9 mouse cellular contexts compared by ENCODE assay signal in the genomic region with DNA sequence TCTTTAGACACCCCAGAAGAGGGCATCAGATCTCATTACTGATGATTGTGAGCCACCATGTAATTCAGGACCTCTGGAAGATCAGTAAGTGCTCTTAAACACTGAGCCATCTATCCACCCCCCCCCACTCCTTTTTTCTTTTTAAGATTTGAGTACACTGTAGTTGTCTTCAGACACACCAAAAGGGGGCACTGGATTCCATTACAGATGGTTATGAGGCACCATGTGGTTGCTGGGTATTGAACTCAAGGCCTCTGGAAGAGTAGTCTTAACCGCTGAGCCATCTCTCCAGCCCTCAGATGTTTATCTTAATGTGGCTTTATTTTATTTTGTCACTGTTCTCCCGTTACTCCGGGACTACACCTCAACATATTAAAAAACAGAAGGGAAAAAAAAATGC. TPM values are rescaled to one million over a fixed set of nuclear protein-coding genes. Genes with fewer than 3 reads are reported as not detected.
DNase-seq lines count a peak whose midpoint lies in the region; ATAC-seq and TF ChIP-seq lines count a peak whose summit lies in the region.
"Had no signal": no experiment of that assay in that cellular context is flagged by ENCODE, and none has a peak within 500 bp of the region (broad histone marks: within the 10 kb centered on the region; RNA-seq: fewer than 3 reads in every experiment).

No protein-coding gene starts in this region.

- H3K79me2 ChIP-seq in CH12.LX (replicated peaks; ENCODE audit: control insufficient read depth, extremely low read depth, insufficient read depth, poor library complexity, severe bottlenecking), result peaks cover 69% of the 10 kb centered on the region

- WGBS in heart, embryonic 14.5 days, result 67% methylated on average over 3 of the region's 3 CpGs
- WGBS in hindbrain, embryonic 10.5 days, result 76% methylated on average over 3 of the region's 3 CpGs
- 75% methylated on average over 3 of the region's 3 CpGs for WGBS in midbrain, embryonic 14.5 days

- H3K27me3 ChIP-seq in heart, embryonic 14.5 days (ENCODE audit: control insufficient read depth, insufficient read depth, low read length), result no peaks in the 10 kb centered on the region
- H3K27me3 ChIP-seq in CH12.LX (replicated peaks), result no peaks in the 10 kb centered on the region
- no peaks in the 10 kb centered on the region for H3K27me3 ChIP-seq in hindbrain, embryonic 10.5 days (ENCODE audit: insufficient read depth, poor library complexity, severe bottlenecking)
- no peaks in the 10 kb centered on the region for H3K27me3 ChIP-seq in midbrain, embryonic 14.5 days (ENCODE audit: control insufficient read depth, insufficient read depth, low read length)

- no peak overlapping the region for H3K27ac ChIP-seq in heart, embryonic 14.5 days (replicated peaks in 1 of 2; ENCODE audit: control insufficient read depth in 1 of 2, insufficient read depth in 1 of 2, low read depth in 2 of 2, low read length in 2 of 2)
- no peak overlapping the region for H3K27ac ChIP-seq in CH12.LX (ENCODE audit: insufficient read depth, low read depth)
- H3K27ac ChIP-seq in hindbrain, embryonic 10.5 days, result peak overlapping the region; percentile 89; the same call in 1 of the 2 replicates
- no peak overlapping the region for H3K27ac ChIP-seq in midbrain, embryonic 14.5 days (replicated peaks; ENCODE audit: low read depth, low read length)

- no peak for DNase-seq in heart, adult 8-10 months (ENCODE audit: low spot score)
- DNase-seq in CH12.LX (ENCODE audit: extremely low read depth), result peak; percentile 52
- no peak for DNase-seq in hindbrain, embryonic 10.5 days (ENCODE audit: low spot score)
- peak; percentile 3 for DNase-seq in midbrain, embryonic 14.5 days
- DNase-seq in urinary bladder, adult 2 months (ENCODE audit: low spot score), result no peak
- no peak for DNase-seq in ovary, postnatal 36 days (ENCODE audit: low spot score)
- DNase-seq in frontal cortex, postnatal 36 days (ENCODE audit: low spot score in 2 of 2), result no peak

- peak; percentile 7 for TF ChIP-seq RAD21 in CH12.LX (IDR thresholded peaks at IDR 0.05; ENCODE audit: low read depth, low read length)

- peaks cover 7 to 18% of the 10 kb centered on the region in 2 experiments for H3K4me1 ChIP-seq in heart, embryonic 14.5 days (ENCODE audit: control insufficient read depth in 2 of 2, insufficient read depth in 2 of 2, low read length in 2 of 2)
- H3K4me1 ChIP-seq in CH12.LX (ENCODE audit: control insufficient read depth in 1 of 2, insufficient read depth in 2 of 2), result peaks cover 14 to 44% of the 10 kb centered on the region in 2 experiments
- H3K4me1 ChIP-seq in hindbrain, embryonic 10.5 days (replicated peaks), result peaks cover 25% of the 10 kb centered on the region
- H3K4me1 ChIP-seq in midbrain, embryonic 14.5 days (ENCODE audit: control insufficient read depth, insufficient read depth, low read length), result peaks cover 16% of the 10 kb centered on the region

- no peak for ATAC-seq in heart, embryonic 14.5 days (ENCODE audit: insufficient number of reproducible peaks, insufficient read depth, low FRiP score, low read depth)
- no peak for ATAC-seq in midbrain, embryonic 14.5 days (ENCODE audit: low FRiP score, low TSS enrichment)

- dilution Hi-C loops in CH12.LX (cut with MboI; ENCODE audit: extremely low pct_ligation_motif_present, extremely low pct_unique_long_range_greater_than_20kb, low sequenced_read_pairs), result no loop called here

- in situ Hi-C loops in CH12.LX (cut with MboI; ENCODE audit: low pct_ligation_motif_present, low pct_unique_long_range_greater_than_20kb, low sequenced_read_pairs), result no loop called here

- H3K9ac ChIP-seq in heart, embryonic 14.5 days (ENCODE audit: low read length), result peak overlapping the region; percentile 66; the same call in 1 of the 2 replicates
- H3K9ac ChIP-seq in CH12.LX (ENCODE audit: insufficient read depth, low read depth), result peak overlapping the region; percentile 60
- H3K9ac ChIP-seq in midbrain, embryonic 14.5 days (replicated peaks; ENCODE audit: low read length), result peak overlapping the region; percentile 38; the same call in 1 of the 2 replicates

- no peaks in the 10 kb centered on the region for H3K9me3 ChIP-seq in heart, embryonic 14.5 days (ENCODE audit: control insufficient read depth, low read length)
- no peaks in the 10 kb centered on the region for H3K9me3 ChIP-seq in CH12.LX (replicated peaks; ENCODE audit: low read length)
- H3K9me3 ChIP-seq in hindbrain, embryonic 10.5 days, result no peaks in the 10 kb centered on the region
- no peaks in the 10 kb centered on the region for H3K9me3 ChIP-seq in midbrain, embryonic 14.5 days (ENCODE audit: control insufficient read depth, low read length)

- no peak; the same call in 1 of the 2 replicates for TF ChIP-seq EP300 in CH12.LX (IDR thresholded peaks at IDR 0.05; ENCODE audit: low read length)

- peaks cover 17% of the 10 kb centered on the region for H3K36me3 ChIP-seq in heart, embryonic 14.5 days (ENCODE audit: control insufficient read depth, insufficient read depth, low read length)
- peaks cover 12 to 48% of the 10 kb centered on the region in 2 experiments for H3K36me3 ChIP-seq in CH12.LX (replicated peaks in 1 of 2; ENCODE audit: control insufficient read depth in 1 of 2, insufficient read depth in 1 of 2, low read length in 1 of 2)
- H3K36me3 ChIP-seq in hindbrain, embryonic 10.5 days, result peaks cover 24% of the 10 kb centered on the region
- peaks cover 8% of the 10 kb centered on the region for H3K36me3 ChIP-seq in midbrain, embryonic 14.5 days (ENCODE audit: control insufficient read depth, insufficient read depth, low read length)

- H3K4me2 ChIP-seq in heart, embryonic 14.5 days (ENCODE audit: low read length), result peak overlapping the region; percentile 71
- peak overlapping the region; percentile 67 for H3K4me2 ChIP-seq in CH12.LX (ENCODE audit: insufficient read depth, low read depth, poor library complexity, severe bottlenecking)
- H3K4me2 ChIP-seq in midbrain, embryonic 14.5 days (ENCODE audit: low read length), result peak overlapping the region; percentile 55

- peak overlapping the region in 1 of 2 experiments; percentile 39; a peak in 2 of 4 replicates for H3K4me3 ChIP-seq in heart, embryonic 14.5 days (ENCODE audit: control insufficient read depth in 1 of 2, insufficient read depth in 1 of 2, low read depth in 1 of 2, low read length in 2 of 2)
- peak overlapping the region; percentile 50 to 59 (median 53) for H3K4me3 ChIP-seq in CH12.LX (replicated peaks in 1 of 3; ENCODE audit: low read depth in 2 of 3, low read length in 2 of 3, poor library complexity in 1 of 3)
- H3K4me3 ChIP-seq in hindbrain, embryonic 10.5 days, result peak overlapping the region; percentile 97
- H3K4me3 ChIP-seq in midbrain, embryonic 14.5 days (replicated peaks; ENCODE audit: low read depth, low read length), result peak overlapping the region; percentile 37

- TF ChIP-seq CTCF in CH12.LX (conservative IDR thresholded peaks at IDR 0.05 in 1 of 2, IDR thresholded peaks at IDR 0.05 in 1 of 2; ENCODE audit: low read depth in 2 of 2, low read length in 2 of 2), result peak in 1 of 2 experiments; percentile 55; a peak in 2 of 4 replicates

- TF ChIP-seq POLR2A in CH12.LX (IDR thresholded peaks at IDR 0.05; ENCODE audit: low read depth, low read length), result no peak

RNA-seq across cellular contexts. Expression of gene Rab8a, which starts 1.0 kb away (rescaled TPM):
- polyA plus RNA-seq in heart, embryonic 14.5 days (2014; fragmentation: Nextera tagmentation; extraction: Ambion mirVana), result 57.8 and 58.2 TPM in 2 replicates
- total RNA-seq in heart, adult 8-10 months (2022), result 10 to 100 TPM; 14.6 to 25.3 (median 19.5) TPM
- total RNA-seq in CH12.LX (2012; rRNA removed) (102 and 113 TPM in 2 replicates), CH12.LX (2014; rRNA removed) (165 and 190 TPM in 2 replicates)
- polyA plus RNA-seq in CH12.LX (2012; ENCODE audit: insufficient read length, low read depth), result 136 and 186 TPM in 2 replicates
- polyA plus RNA-seq in hindbrain, embryonic 10.5 days (2016; fragmentation: Nextera tagmentation; extraction: Ambion mirVana), result 141 and 155 TPM in 2 replicates
- 64.8 and 69.9 TPM in 2 replicates for polyA plus RNA-seq in midbrain, embryonic 14.5 days (2014; fragmentation: Nextera tagmentation; extraction: Ambion mirVana)
- polyA plus RNA-seq in urinary bladder, adult 2 months (2012; rRNA removed), result 82.2 and 89.4 TPM in 2 replicates

RNA-seq across cellular contexts. Expression of gene Tpm4, which starts 25.2 kb away (rescaled TPM):
- polyA plus RNA-seq in heart, embryonic 14.5 days (2014; fragmentation: Nextera tagmentation; extraction: Ambion mirVana), result 305 and 318 TPM in 2 replicates
- 100 to 1,000 TPM in 1 of 4 experiments, 10 to 100 TPM in 3; 58.6 to 106 (median 81.9) TPM for total RNA-seq in heart, adult 8-10 months (2022)
- 94.8 and 96.2 TPM in 2 replicates for total RNA-seq in CH12.LX (2012; rRNA removed)
- total RNA-seq in CH12.LX (2014; rRNA removed), result 284 and 318 TPM in 2 replicates
- polyA plus RNA-seq in CH12.LX (2012; ENCODE audit: insufficient read length, low read depth), result 203 and 218 TPM in 2 replicates
- polyA plus RNA-seq in hindbrain, embryonic 10.5 days (2016; fragmentation: Nextera tagmentation; extraction: Ambion mirVana), result 481 and 624 TPM in 2 replicates
- 123 and 197 TPM in 2 replicates for polyA plus RNA-seq in midbrain, embryonic 14.5 days (2014; fragmentation: Nextera tagmentation; extraction: Ambion mirVana)
- 200 and 234 TPM in 2 replicates for polyA plus RNA-seq in urinary bladder, adult 2 months (2012; rRNA removed)

RNA-seq across cellular contexts. Expression of gene Hsh2d, which starts 29.4 kb away (rescaled TPM):
- not detected in 2 replicates for polyA plus RNA-seq in heart, embryonic 14.5 days (2014; fragmentation: Nextera tagmentation; extraction: Ambion mirVana)
- total RNA-seq in heart, adult 8-10 months (2022), result not detected
- total RNA-seq in CH12.LX (2012; rRNA removed), result 17.9 TPM in 2 replicates
- 25.1 and 26.1 TPM in 2 replicates for total RNA-seq in CH12.LX (2014; rRNA removed)
- polyA plus RNA-seq in CH12.LX (2012; ENCODE audit: insufficient read length, low read depth), result 19.9 and 24.1 TPM in 2 replicates
- not detected in 2 replicates for polyA plus RNA-seq in hindbrain, embryonic 10.5 days (2016; fragmentation: Nextera tagmentation; extraction: Ambion mirVana)
- polyA plus RNA-seq in midbrain, embryonic 14.5 days (2014; fragmentation: Nextera tagmentation; extraction: Ambion mirVana), result not detected in 2 replicates
- polyA plus RNA-seq in urinary bladder, adult 2 months (2012; rRNA removed), result 0.23 and 0.24 TPM in 2 replicates
- total RNA-seq: adrenal gland, postnatal 4 days had no signal

RNA-seq across cellular contexts. Expression of gene Cib3, which starts 52.6 kb away (rescaled TPM):
- not detected in 2 replicates for polyA plus RNA-seq in heart, embryonic 14.5 days (2014; fragmentation: Nextera tagmentation; extraction: Ambion mirVana)
- total RNA-seq in heart, adult 8-10 months (2022), result 1 to 10 TPM in 3 of 4 experiments, under 1 TPM in 1; 0.90 to 3.5 (median 2.2) TPM
- total RNA-seq in CH12.LX (2012; rRNA removed) (not detected in 2 replicates), CH12.LX (2014; rRNA removed) (not detected in 2 replicates)
- not detected in 2 replicates for polyA plus RNA-seq in CH12.LX (2012; ENCODE audit: insufficient read length, low read depth)
- not detected in 2 replicates for polyA plus RNA-seq in hindbrain, embryonic 10.5 days (2016; fragmentation: Nextera tagmentation; extraction: Ambion mirVana)
- polyA plus RNA-seq in midbrain, embryonic 14.5 days (2014; fragmentation: Nextera tagmentation; extraction: Ambion mirVana), result not detected in 2 replicates
- polyA plus RNA-seq in urinary bladder, adult 2 months (2012; rRNA removed), result 0.04 and 0.11 TPM in 2 replicates
- total RNA-seq: adrenal gland, postnatal 4 days had no signal

RNA-seq across cellular contexts. Expression of gene Olfr374, which starts 53.2 kb away (rescaled TPM):
- polyA plus RNA-seq in heart, embryonic 14.5 days (2014; fragmentation: Nextera tagmentation; extraction: Ambion mirVana), result not detected in 2 replicates
- not detected for total RNA-seq in heart, adult 8-10 months (2022)
- total RNA-seq in CH12.LX (2012; rRNA removed) (not detected in 2 replicates), CH12.LX (2014; rRNA removed) (not detected in 2 replicates)
- polyA plus RNA-seq in CH12.LX (2012; ENCODE audit: insufficient read length, low read depth), result 0.19 TPM in 1 of 2 replicates, not detected in the other
- not detected in 2 replicates for polyA plus RNA-seq in hindbrain, embryonic 10.5 days (2016; fragmentation: Nextera tagmentation; extraction: Ambion mirVana)
- polyA plus RNA-seq in midbrain, embryonic 14.5 days (2014; fragmentation: Nextera tagmentation; extraction: Ambion mirVana), result not detected in 2 replicates
- not detected in 2 replicates for polyA plus RNA-seq in urinary bladder, adult 2 months (2012; rRNA removed)
- total RNA-seq: adrenal gland, postnatal 4 days had no signal

Comparison
In these comparisons a context has a peak if more than half of its experiments do, and no peak if none do; other contexts are left out.
1. DNase-seq: peak in CH12.LX (single experiment) and midbrain, embryonic 14.5 days (single experiment); none in heart, adult 8-10 months (single experiment), hindbrain, embryonic 10.5 days (single experiment), urinary bladder, adult 2 months (single experiment), ovary, postnatal 36 days (single experiment) and frontal cortex, postnatal 36 days (0 of 2).
2. RNA of gene Hsh2d, which starts 29.4 kb away (polyA plus RNA-seq): 19.9 to 24.1 TPM in CH12.LX; 0.23 to 0.24 TPM in urinary bladder, adult 2 months, not detected in hindbrain, embryonic 10.5 days, not detected in heart, embryonic 14.5 days and not detected in midbrain, embryonic 14.5 days; every median in the first group is over 10 times any median in the second.
3. Peak in every context shown above with its lines, with median percentiles within 50 percentile points of each other: H3K4me2 ChIP-seq and H3K9ac ChIP-seq.